Mouse (Mus musculus): Measurements from ENCODE around the gene Sfxn3. TPM values are rescaled to one million over a fixed set of nuclear protein-coding genes. Genes with fewer than 3 reads are reported as not detected.

Sfxn3 gene
- total and polyA plus RNA-seq, 3 experiments: 5.0 to 10.6 TPM; not detected in 1

DNA sequence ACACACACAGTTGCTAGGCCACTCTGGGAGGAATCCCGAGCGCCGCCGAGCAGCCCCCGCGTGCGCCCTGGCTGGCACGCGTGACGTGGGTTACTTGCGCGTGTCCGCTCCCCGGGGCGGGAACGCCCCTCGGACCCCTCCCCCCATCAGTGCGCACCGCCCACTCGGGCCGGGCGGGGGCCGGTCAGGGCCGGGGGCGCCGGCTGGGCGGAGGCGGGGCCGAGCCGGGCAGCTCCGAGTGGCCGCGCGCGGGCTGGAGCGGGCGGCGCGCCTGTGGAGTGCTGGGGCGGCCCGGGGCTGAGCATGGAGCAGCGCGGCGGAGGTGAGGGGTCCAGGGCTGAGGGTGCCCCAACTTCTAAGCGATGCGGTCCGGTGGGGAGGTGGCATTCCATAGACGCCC lies 29.4 kb upstream of the Sfxn3 start:
- Histone ChIP-seq H3K9me3 (replicated peaks; ENCODE audit: insufficient read depth, low read length) (no peaks in the 10 kb centered on the region), H3K36me3 (ENCODE audit: control insufficient read depth in 1 of 2, insufficient read depth in 2 of 2, low read length in 2 of 2) (peaks cover 0 to 7% of the 10 kb centered on the region in 2 experiments; a peak in 2 of 4 replicates), H3K27me3 (ENCODE audit: control insufficient read depth in 1 of 2, insufficient read depth in 2 of 2, low read length in 2 of 2) (no peaks in the 10 kb centered on the region), H3K9ac (ENCODE audit: control insufficient read depth, low read depth, low read length, poor library complexity, severe bottlenecking) (peak overlapping the region; percentile 57), H3K79me2 (ENCODE audit: control insufficient read depth, insufficient read depth, low read length, poor library complexity) (no peaks in the 10 kb centered on the region; the same call in 1 of the 2 replicates), H3K27ac (ENCODE audit: control insufficient read depth, low read depth, low read length) (no peak overlapping the region), H3K4me1 (ENCODE audit: control insufficient read depth in 1 of 2, insufficient read depth in 2 of 2, low read length in 2 of 2) (peaks cover 6 to 12% of the 10 kb centered on the region in 2 experiments), H3K4me3 (ENCODE audit: control insufficient read depth in 1 of 2, insufficient read depth in 1 of 2, low read depth in 2 of 2, low read length in 2 of 2) (peak overlapping the region; percentile 54 to 93)
- no peak for DNase-seq (ENCODE audit: low read depth, low spot score)
- no peak for TF ChIP-seq ETS1 (IDR thresholded peaks at IDR 0.05; ENCODE audit: low read depth, low read length)
- 0 out of 2 replicates have a peak, but pooled peaks have one; percentile 17 for TF ChIP-seq BHLHE40 (IDR thresholded peaks at IDR 0.05; ENCODE audit: borderline replicate concordance, low read depth, low read length)
- TF ChIP-seq CHD2 (IDR thresholded peaks at IDR 0.05; ENCODE audit: low read length): no peak

DNA sequence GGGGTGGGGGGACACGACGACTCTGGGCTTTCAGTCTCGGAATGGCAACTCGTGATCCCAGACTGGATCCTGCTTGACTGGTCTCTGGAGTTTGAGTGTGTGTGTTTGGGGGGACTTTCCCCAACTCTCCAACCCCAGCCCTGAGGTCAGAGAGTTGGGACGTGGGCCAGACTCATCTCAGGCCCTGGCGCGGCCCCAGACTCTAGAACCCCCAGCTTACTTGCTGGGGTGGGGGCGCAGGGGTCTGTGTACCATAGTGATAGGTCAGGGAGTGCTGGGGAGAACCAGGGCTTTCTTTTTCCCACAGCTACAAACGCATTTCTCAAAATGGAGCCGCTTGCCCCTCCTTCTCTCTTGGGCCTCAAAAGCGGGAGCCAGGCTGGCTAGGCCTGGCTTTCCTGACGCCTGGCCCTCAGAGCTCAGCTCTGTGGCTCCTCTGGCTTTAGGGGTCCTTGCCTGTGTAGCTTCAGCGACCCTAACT lies 28.9 kb upstream of the Sfxn3 start:
- TF ChIP-seq BHLHE40 (IDR thresholded peaks at IDR 0.05; ENCODE audit: borderline replicate concordance, low read depth, low read length) (no peak), ELF1 (IDR thresholded peaks at IDR 0.05; ENCODE audit: low read depth, low read length) (no peak), MEF2A (IDR thresholded peaks at IDR 0.05; ENCODE audit: extremely low read depth, insufficient replicate concordance, low read depth, low read length, poor library complexity, severe bottlenecking) (no peak), MXI1 (IDR thresholded peaks at IDR 0.05; ENCODE audit: low read depth, low read length) (no peak), TCF12 (IDR thresholded peaks at IDR 0.05; ENCODE audit: low read depth, low read length) (no peak), POLR2AphosphoS2 (IDR thresholded peaks at IDR 0.05; ENCODE audit: low read length) (no peak), GABPA (IDR thresholded peaks at IDR 0.05; ENCODE audit: low read depth, low read length) (no peak), NELFE (IDR thresholded peaks at IDR 0.05; ENCODE audit: low read depth, low read length) (no peak), TBP (IDR thresholded peaks at IDR 0.05; ENCODE audit: low read depth, low read length) (no peak), USF2 (IDR thresholded peaks at IDR 0.05; ENCODE audit: borderline replicate concordance in 1 of 2, insufficient read depth in 1 of 2, low read depth in 1 of 2, low read length in 2 of 2) (no peak), POLR2A (IDR thresholded peaks at IDR 0.05; ENCODE audit: control insufficient read depth in 1 of 2, insufficient read depth in 1 of 2, low read depth in 1 of 2, low read length in 2 of 2, poor library complexity in 1 of 2) (no peak), TAL1 (IDR thresholded peaks at IDR 0.05; ENCODE audit: low read length) (no peak), GATA1 (IDR thresholded peaks at IDR 0.05; ENCODE audit: low read depth, low read length) (no peak), HCFC1 (IDR thresholded peaks at IDR 0.05; ENCODE audit: low read depth, low read length) (no peak), KAT2A (conservative IDR thresholded peaks at IDR 0.05; ENCODE audit: low read depth, low read length) (no peak), RAD21 (IDR thresholded peaks at IDR 0.05; ENCODE audit: low read depth, low read length) (no peak), EP300 (IDR thresholded peaks at IDR 0.05; ENCODE audit: low read depth in 1 of 2, low read length in 2 of 2) (no peak)
- H3K27ac ChIP-seq (ENCODE audit: control insufficient read depth, low read depth, low read length): no peak overlapping the region
- H3K4me1 ChIP-seq (ENCODE audit: control insufficient read depth in 1 of 2, insufficient read depth in 2 of 2, low read length in 2 of 2): peaks cover 6 to 12% of the 10 kb centered on the region in 2 experiments
- no peak overlapping the region for H3K4me3 ChIP-seq (ENCODE audit: control insufficient read depth in 1 of 2, insufficient read depth in 1 of 2, low read depth in 2 of 2, low read length in 2 of 2)
- H3K79me2 ChIP-seq (ENCODE audit: control insufficient read depth, insufficient read depth, low read length, poor library complexity): no peaks in the 10 kb centered on the region; the same call in 1 of the 2 replicates
- no peak overlapping the region for H3K9ac ChIP-seq (ENCODE audit: control insufficient read depth, low read depth, low read length, poor library complexity, severe bottlenecking)
- H3K9me3 ChIP-seq (replicated peaks; ENCODE audit: insufficient read depth, low read length): no peaks in the 10 kb centered on the region
- no peaks in the 10 kb centered on the region for H3K27me3 ChIP-seq (ENCODE audit: control insufficient read depth in 1 of 2, insufficient read depth in 2 of 2, low read length in 2 of 2)
- no peak for DNase-seq (ENCODE audit: low read depth, low spot score)
- peaks cover 0 to 7% of the 10 kb centered on the region in 2 experiments; a peak in 2 of 4 replicates for H3K36me3 ChIP-seq (ENCODE audit: control insufficient read depth in 1 of 2, insufficient read depth in 2 of 2, low read length in 2 of 2)

Data from MEL (cell line).